Mouse (Mus musculus): ENCODE results near the gene Ptpn11.

Ptpn11 gene

DNA sequence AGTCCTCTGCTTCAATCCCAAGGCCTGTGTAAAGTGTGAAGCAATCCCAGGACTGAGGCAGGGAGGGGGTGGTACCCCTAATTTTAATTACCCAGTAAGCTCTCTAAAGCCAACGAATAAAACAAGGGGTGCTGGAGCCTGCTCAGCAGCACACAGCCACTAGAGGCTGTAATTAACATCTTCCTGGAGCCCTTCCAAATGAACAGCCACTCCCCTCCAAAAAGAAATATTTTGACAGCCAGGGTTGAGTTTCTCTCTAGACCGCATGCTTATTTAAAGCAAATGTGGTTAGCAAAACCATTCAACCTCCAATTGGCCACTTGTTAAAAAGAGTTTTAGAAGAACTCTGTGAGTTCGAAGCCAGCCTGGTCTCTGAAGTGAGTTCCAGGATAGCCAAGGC lies 97.9 kb downstream of the Ptpn11 start:
- TF ChIP-seq GATA4 (IDR thresholded peaks at IDR 0.05; ENCODE audit: insufficient replicate concordance, low read length), result no peak

- TF ChIP-seq GATA4 (IDR thresholded peaks at IDR 0.05; ENCODE audit: insufficient replicate concordance, low read length), result no peak
Measured at GRCm38 (mm10) chr5:121089660-121090059, 101.5 kb downstream of the Ptpn11 start.

GRCm38 (mm10) chr5:121087733-121088132 lies 103.5 kb downstream of the Ptpn11 start:
- no peak for TF ChIP-seq GATA4 (IDR thresholded peaks at IDR 0.05; ENCODE audit: insufficient replicate concordance, low read length)

GRCm38 (mm10) chr5:121082605-121083004 lies 108.6 kb downstream of the Ptpn11 start:
- TF ChIP-seq GATA4 (IDR thresholded peaks at IDR 0.05; ENCODE audit: insufficient replicate concordance, low read length), result no peak

- no peak for TF ChIP-seq GATA4 (IDR thresholded peaks at IDR 0.05; ENCODE audit: insufficient replicate concordance, low read length)
Measured at GRCm38 (mm10) chr5:121081754-121082153, 109.4 kb downstream of the Ptpn11 start.
